ENCODE assay signal across 14 mouse cellular contexts in the genomic region with DNA sequence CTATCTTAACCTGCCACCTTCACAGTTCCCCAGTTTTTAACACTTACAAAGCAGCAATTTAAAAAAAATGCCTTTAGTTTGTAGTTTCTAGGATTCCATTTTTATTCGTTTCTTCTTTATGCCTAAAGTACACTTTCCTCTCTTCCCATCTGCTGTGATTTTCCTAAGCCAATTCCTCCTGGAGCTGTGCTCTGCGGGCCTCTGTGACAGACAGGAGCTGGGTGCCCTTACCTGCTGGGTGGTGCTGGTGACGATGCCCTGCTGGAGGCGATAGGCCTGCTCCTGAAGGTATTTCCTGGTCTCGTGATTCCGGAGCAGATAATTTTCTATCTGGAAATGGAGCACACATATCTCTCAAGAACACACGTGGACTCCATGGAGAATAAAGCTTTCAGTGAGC.
A peak's percentile ranks its signal among the peaks of the same experiment; 100 is the strongest.
DNase-seq lines count a peak whose midpoint lies in the region; ATAC-seq lines count a peak whose summit lies in the region.
"Had no signal": no experiment of that assay in that cellular context is flagged by ENCODE, and none has a peak within 500 bp of the region (broad histone marks: within the 10 kb centered on the region; RNA-seq: fewer than 3 reads in every experiment).

No protein-coding gene starts in this region.

- DNase-seq in frontal cortex, postnatal 25 days (ENCODE audit: low spot score in 2 of 2), result no peak
- peak; percentile 24 for DNase-seq in right cerebral cortex, adult 18-20 months
- DNase-seq in right cerebral cortex, postnatal 14 days, result no peak
- DNase-seq in cerebellum, adult 9-11 months, result peak; percentile 35
- DNase-seq in adrenal gland, adult 18-20 months (ENCODE audit: low spot score in 2 of 2), result no peak
- DNase-seq in gastrocnemius, postnatal 36 days, result no peak
- DNase-seq: adrenal gland, adult 8-10 months; heart, postnatal 10 days; kidney, postnatal 25 days; thymus, adult 18-20 months; thymus, postnatal 4 days had no signal

- intact Hi-C loops in gastrocnemius, postnatal 36 days (cut with DNase I), result no loop called here

- peak; percentile 88 for ATAC-seq in frontal cortex, adult (ENCODE audit: low TSS enrichment)
- ATAC-seq: intestine, embryonic 16.5 days; lung, postnatal 0 days had no signal

Comparison
In these comparisons a context has a peak if more than half of its experiments do, and no peak if none do; other contexts are left out.
1. DNase-seq: peak in right cerebral cortex, adult 18-20 months (single experiment) and cerebellum, adult 9-11 months (single experiment); none in frontal cortex, postnatal 25 days (0 of 2), right cerebral cortex, postnatal 14 days (single experiment), adrenal gland, adult 18-20 months (0 of 2) and gastrocnemius, postnatal 36 days (0 of 2).